Mouse (Mus musculus) lung, postnatal 0 days (tissue): ENCODE measurements around the gene Nmrk2. TPM values are rescaled to one million over a fixed set of nuclear protein-coding genes. Genes with fewer than 3 reads are reported as not detected.

ENCODE experiments used
- ATAC-seq: fragments of 200-750 bp; cut with Nextera tagmentation; 2 replicates; pipeline ENCODE4 v1.8.0; 2017; ENCODE audit warnings: moderate library complexity
- DNase-seq: peaks from one replicate; pipeline ENCODE4 v3.0.0-alpha.2; 2016; ENCODE audit warnings: low spot score
- H3K27ac ChIP-seq: fragments of 300-500 bp; sonication (generic); 2 replicates; pipeline ENCODE4 v1.5.1; 2014; ENCODE audit warnings: antibody characterized with exemption, mild to moderate bottlenecking, low read length, mixed read lengths
- H3K27me3 ChIP-seq: fragments of 300-500 bp; sonication (generic); replicated peaks from 2 replicates; pipeline ENCODE4 v1.6.1; 2014; ENCODE audit warnings: low read length, mixed read lengths; ENCODE audit not compliant: insufficient read depth
- H3K36me3 ChIP-seq: fragments of 300-500 bp; sonication (generic); 2 replicates; pipeline ENCODE4 v1.6.1; 2014; ENCODE audit warnings: low read length, mixed read lengths; ENCODE audit not compliant: insufficient read depth
- H3K4me1 ChIP-seq: fragments of 300-500 bp; sonication (generic); 2 replicates; pipeline ENCODE4 v1.6.1; 2014; ENCODE audit warnings: antibody characterized with exemption, low read depth, low read length, mixed read lengths; ENCODE audit not compliant: insufficient read depth
- H3K4me2 ChIP-seq: fragments of 300-500 bp; sonication (generic); replicated peaks from 2 replicates; pipeline ENCODE4 v1.6.1; 2014; ENCODE audit warnings: low read depth, mild to moderate bottlenecking, low read length, moderate library complexity, mixed read lengths
- H3K4me3 ChIP-seq: fragments of 300-500 bp; sonication (generic); 2 replicates; pipeline ENCODE4 v1.5.1; 2014; ENCODE audit warnings: low read depth, low read length
- H3K9ac ChIP-seq: fragments of 300-500 bp; sonication (generic); replicated peaks from 2 replicates; pipeline ENCODE4 v1.6.1; 2014; ENCODE audit warnings: low read depth, mild to moderate bottlenecking
- H3K9me3 ChIP-seq: fragments of 300-500 bp; sonication (generic); 2 replicates; pipeline ENCODE4 v1.6.1; 2016; ENCODE audit warnings: low read length, mixed read lengths
- CTCF ChIP-seq: IDR thresholded peaks from 2 replicates; pipeline ENCODE4 v1.5.1; 2016; ENCODE audit warnings: antibody characterized with exemption, mild to moderate bottlenecking
- EP300 ChIP-seq: IDR thresholded peaks from 2 replicates; pipeline ENCODE4 v1.6.1; 2016; ENCODE audit warnings: antibody characterized with exemption, mild to moderate bottlenecking, control low read depth
- WGBS: fragments of 180-500 bp; shearing (Covaris S2); extraction: QIAGEN DNeasy Blood & Tissue Kit; methylation state at CpG from one replicate; pipeline ENCODE4 v1.1.7; 2014; 5-methylcytosine and 5-hydroxymethylcytosine counted together
- polyA plus RNA-seq: library from polyadenylated mRNA; unstranded; fragments of >200 nt; fragmentation: Nextera tagmentation; extraction: Ambion mirVana; gene quantifications from 2 replicates; pipeline ENCODE4 v1.2.1, GENCODE M21; 2015

The Nmrk2 gene
- polyA plus RNA-seq, 1 experiment from 2014 or later, result 0.92 TPM

- no peaks in the 10 kb centered on the region for H3K9me3 ChIP-seq
- no peaks in the 10 kb centered on the region for H3K4me1 ChIP-seq
- no peak overlapping the region for H3K4me3 ChIP-seq
- H3K9ac ChIP-seq, result no peak overlapping the region
- no peaks in the 10 kb centered on the region for H3K36me3 ChIP-seq
- H3K27ac ChIP-seq, result no peak overlapping the region
- H3K4me2 ChIP-seq, result no peak overlapping the region
- no peaks in the 10 kb centered on the region for H3K27me3 ChIP-seq
- no peak for TF ChIP-seq CTCF
- TF ChIP-seq EP300, result no peak
- 58% methylated on average over 8 of the region's 8 CpGs for WGBS
- DNase-seq (no peak), ATAC-seq (no peak)
Measured at GRCm38 (mm10) chr10:81202978-81203720, 1.3 kb upstream of the Nmrk2 start.

GRCm38 (mm10) chr10:81200605-81201287, 1.1 kb downstream of the Nmrk2 start:
- TF ChIP-seq CTCF (no peak), EP300 (no peak)
- DNase-seq, result no peak
- H3K4me1 ChIP-seq, result no peaks in the 10 kb centered on the region
- no peak overlapping the region for H3K4me2 ChIP-seq
- no peak overlapping the region for H3K27ac ChIP-seq
- no peak overlapping the region for H3K4me3 ChIP-seq
- H3K9me3 ChIP-seq, result no peaks in the 10 kb centered on the region
- 66% methylated on average over 20 of the region's 20 CpGs for WGBS
- no peak for ATAC-seq
- no peak overlapping the region for H3K9ac ChIP-seq
- H3K36me3 ChIP-seq, result no peaks in the 10 kb centered on the region
- H3K27me3 ChIP-seq, result no peaks in the 10 kb centered on the region

GRCm38 (mm10) chr10:81200141-81200540, 1.7 kb downstream of the Nmrk2 start:
- ATAC-seq (no peak), DNase-seq (no peak)
- 77% methylated on average over 13 of the region's 13 CpGs for WGBS
- H3K27me3 ChIP-seq, result peaks cover 4% of the 10 kb centered on the region; the same call in 1 of the 2 replicates
- no peak overlapping the region for H3K9ac ChIP-seq
- TF ChIP-seq CTCF (no peak), EP300 (no peak)
- H3K4me3 ChIP-seq, result no peak overlapping the region
- no peaks in the 10 kb centered on the region for H3K9me3 ChIP-seq
- H3K4me1 ChIP-seq, result no peaks in the 10 kb centered on the region
- no peak overlapping the region for H3K27ac ChIP-seq
- no peaks in the 10 kb centered on the region for H3K36me3 ChIP-seq
- no peak overlapping the region for H3K4me2 ChIP-seq

GRCm38 (mm10) chr10:81198990-81199389, 2.9 kb downstream of the Nmrk2 start:
- no peak overlapping the region for H3K4me2 ChIP-seq
- no peak overlapping the region for H3K27ac ChIP-seq
- 77% methylated on average over 6 of the region's 6 CpGs for WGBS
- no peak overlapping the region for H3K4me3 ChIP-seq
- TF ChIP-seq EP300 (no peak), CTCF (no peak)
- no peak for DNase-seq
- no peaks in the 10 kb centered on the region for H3K4me1 ChIP-seq
- ATAC-seq, result no peak
- no peak overlapping the region for H3K9ac ChIP-seq
- H3K27me3 ChIP-seq, result peaks cover 9% of the 10 kb centered on the region; the same call in 1 of the 2 replicates
- H3K36me3 ChIP-seq, result no peaks in the 10 kb centered on the region
- H3K9me3 ChIP-seq, result no peaks in the 10 kb centered on the region

GRCm38 (mm10) chr10:81198230-81198629, 3.6 kb downstream of the Nmrk2 start:
- under 1% methylated on average over 9 of the region's 9 CpGs for WGBS
- H3K36me3 ChIP-seq, result no peaks in the 10 kb centered on the region
- no peak overlapping the region for H3K4me3 ChIP-seq
- H3K27ac ChIP-seq, result no peak overlapping the region
- H3K9me3 ChIP-seq, result no peaks in the 10 kb centered on the region
- TF ChIP-seq EP300 (no peak), CTCF (peak; percentile 88)
- DNase-seq, result peak; percentile 79
- H3K27me3 ChIP-seq, result peaks cover 9% of the 10 kb centered on the region; the same call in 1 of the 2 replicates
- no peak for ATAC-seq
- no peaks in the 10 kb centered on the region for H3K4me1 ChIP-seq
- H3K9ac ChIP-seq, result no peak overlapping the region
- no peak overlapping the region for H3K4me2 ChIP-seq

- Histone ChIP-seq H3K9me3 (no peaks in the 10 kb centered on the region), H3K4me2 (no peak overlapping the region), H3K27ac (no peak overlapping the region), H3K27me3 (peaks cover 9% of the 10 kb centered on the region; the same call in 1 of the 2 replicates), H3K4me3 (no peak overlapping the region), H3K9ac (no peak overlapping the region), H3K36me3 (no peaks in the 10 kb centered on the region), H3K4me1 (no peaks in the 10 kb centered on the region)
- 59% methylated on average over 6 of the region's 6 CpGs for WGBS
- TF ChIP-seq EP300 (no peak), CTCF (no peak)
- no peak for ATAC-seq
- no peak for DNase-seq
Measured at GRCm38 (mm10) chr10:81197305-81197704, 4.5 kb downstream of the Nmrk2 start.
